In genomic region chr4:97582064-97582415, GRCm38 (mm10) we compare ENCODE assay signal across 14 mouse cellular contexts.
DNase-seq lines count a peak whose midpoint lies in the region; ATAC-seq lines count a peak whose summit lies in the region.
"Had no signal": no experiment of that assay in that cellular context is flagged by ENCODE, and none has a peak within 500 bp of the region (broad histone marks: within the 10 kb centered on the region; RNA-seq: fewer than 3 reads in every experiment).

No protein-coding gene starts in this region.

- H3K27me3 ChIP-seq in midbrain, embryonic 12.5 days, result peaks cover 5% of the 10 kb centered on the region; the same call in 1 of the 2 replicates
- H3K27me3 ChIP-seq in midbrain, embryonic 11.5 days (ENCODE audit: control insufficient read depth, insufficient read depth, low read length), result no peaks in the 10 kb centered on the region
- H3K27me3 ChIP-seq in forebrain, embryonic 14.5 days (replicated peaks; ENCODE audit: control insufficient read depth, insufficient read depth, low read length), result no peaks in the 10 kb centered on the region
- peaks cover 15% of the 10 kb centered on the region; the same call in 1 of the 2 replicates for H3K27me3 ChIP-seq in limb, embryonic 10.5 days (ENCODE audit: low read depth, poor library complexity, severe bottlenecking)
- H3K27me3 ChIP-seq: kidney, embryonic 15.5 days; stomach, embryonic 15.5 days had no signal

- no peaks in the 10 kb centered on the region for H3K9me3 ChIP-seq in midbrain, embryonic 12.5 days
- H3K9me3 ChIP-seq in midbrain, embryonic 11.5 days (ENCODE audit: control insufficient read depth, low read length), result no peaks in the 10 kb centered on the region
- no peaks in the 10 kb centered on the region for H3K9me3 ChIP-seq in forebrain, embryonic 14.5 days (replicated peaks; ENCODE audit: control insufficient read depth, low read length)
- no peaks in the 10 kb centered on the region for H3K9me3 ChIP-seq in limb, embryonic 10.5 days (replicated peaks)
- H3K9me3 ChIP-seq: kidney, embryonic 15.5 days; stomach, embryonic 15.5 days had no signal

- no peak overlapping the region for H3K4me3 ChIP-seq in midbrain, embryonic 12.5 days
- H3K4me3 ChIP-seq in midbrain, embryonic 11.5 days (ENCODE audit: low read depth, low read length), result no peak overlapping the region
- peak overlapping the region; percentile 37 for H3K4me3 ChIP-seq in forebrain, embryonic 14.5 days (ENCODE audit: low read depth, low read length)
- peak overlapping the region; percentile 24; the same call in 1 of the 2 replicates for H3K4me3 ChIP-seq in limb, embryonic 10.5 days
- H3K4me3 ChIP-seq: stomach, embryonic 15.5 days had no signal

- H3K27ac ChIP-seq in midbrain, embryonic 12.5 days (replicated peaks), result peak overlapping the region; percentile 47; the same call in 1 of the 2 replicates
- H3K27ac ChIP-seq in midbrain, embryonic 11.5 days (ENCODE audit: low read depth, low read length), result no peak overlapping the region
- H3K27ac ChIP-seq in forebrain, embryonic 14.5 days (ENCODE audit: low read depth, low read length), result peak overlapping the region; percentile 96
- peak overlapping the region; percentile 25; the same call in 1 of the 2 replicates for H3K27ac ChIP-seq in limb, embryonic 10.5 days
- H3K27ac ChIP-seq: kidney, embryonic 15.5 days; liver, embryonic 14.5 days; stomach, embryonic 15.5 days had no signal

- H3K9ac ChIP-seq in midbrain, embryonic 12.5 days (replicated peaks), result no peak overlapping the region
- no peak overlapping the region for H3K9ac ChIP-seq in midbrain, embryonic 11.5 days (ENCODE audit: low read length)
- peak overlapping the region; percentile 80 for H3K9ac ChIP-seq in forebrain, embryonic 14.5 days (ENCODE audit: low read length)
- H3K9ac ChIP-seq: kidney, embryonic 15.5 days; liver, embryonic 14.5 days; stomach, embryonic 15.5 days had no signal

- H3K4me1 ChIP-seq in midbrain, embryonic 12.5 days, result peaks cover 21% of the 10 kb centered on the region
- H3K4me1 ChIP-seq in midbrain, embryonic 11.5 days (ENCODE audit: control insufficient read depth, insufficient read depth, low read length), result peaks cover 4% of the 10 kb centered on the region; the same call in 1 of the 2 replicates
- peaks cover 36% of the 10 kb centered on the region for H3K4me1 ChIP-seq in forebrain, embryonic 14.5 days (ENCODE audit: control insufficient read depth, insufficient read depth, low read length)
- peaks cover 80% of the 10 kb centered on the region for H3K4me1 ChIP-seq in limb, embryonic 10.5 days
- H3K4me1 ChIP-seq: stomach, embryonic 15.5 days had no signal

- no peaks in the 10 kb centered on the region for H3K36me3 ChIP-seq in midbrain, embryonic 12.5 days
- no peaks in the 10 kb centered on the region for H3K36me3 ChIP-seq in midbrain, embryonic 11.5 days (ENCODE audit: control insufficient read depth, insufficient read depth, low read length)
- H3K36me3 ChIP-seq in forebrain, embryonic 14.5 days (ENCODE audit: control insufficient read depth, insufficient read depth, low read length), result no peaks in the 10 kb centered on the region
- no peaks in the 10 kb centered on the region for H3K36me3 ChIP-seq in limb, embryonic 10.5 days
- H3K36me3 ChIP-seq: kidney, embryonic 15.5 days; stomach, embryonic 15.5 days had no signal

- no peak for ATAC-seq in midbrain, embryonic 12.5 days (ENCODE audit: low FRiP score, low read depth)
- no peak for ATAC-seq in midbrain, embryonic 11.5 days (ENCODE audit: low FRiP score)
- ATAC-seq in forebrain, embryonic 14.5 days, result peak; percentile 52

- DNase-seq in midbrain, embryonic 11.5 days (ENCODE audit: low spot score, missing footprints), result no peak
- no peak for DNase-seq in forebrain, embryonic 14.5 days (ENCODE audit: low spot score)
- no peak for DNase-seq in limb, embryonic 10.5 days (ENCODE audit: low spot score)
- no peak for DNase-seq in adrenal gland, postnatal 10 days
- no peak for DNase-seq in ovary, postnatal 14 days (ENCODE audit: low spot score)
- no peak for DNase-seq in right cerebral cortex, adult 18-20 months
- DNase-seq: heart, adult 18-20 months; lung, postnatal 36 days; right cerebral cortex, postnatal 14 days; thymus, postnatal 36 days had no signal

- peak overlapping the region; percentile 32; the same call in 1 of the 2 replicates for H3K4me2 ChIP-seq in midbrain, embryonic 12.5 days (replicated peaks)
- H3K4me2 ChIP-seq in midbrain, embryonic 11.5 days, result no peak overlapping the region
- peak overlapping the region; percentile 56 for H3K4me2 ChIP-seq in forebrain, embryonic 14.5 days (ENCODE audit: low read length)
- H3K4me2 ChIP-seq: stomach, embryonic 15.5 days had no signal

- WGBS in midbrain, embryonic 12.5 days, result 54% methylated on average over 3 of the region's 3 CpGs
- WGBS in midbrain, embryonic 11.5 days, result 74% methylated on average over 3 of the region's 3 CpGs
- WGBS in forebrain, embryonic 14.5 days, result 22% methylated on average over 3 of the region's 3 CpGs
- 36% methylated on average over 3 of the region's 3 CpGs for WGBS in limb, embryonic 10.5 days

Comparison
In these comparisons a context has a peak if more than half of its experiments do, and no peak if none do; other contexts are left out.
1. H3K4me3 ChIP-seq: peak in forebrain, embryonic 14.5 days (single experiment) and limb, embryonic 10.5 days (single experiment); none in midbrain, embryonic 12.5 days (single experiment) and midbrain, embryonic 11.5 days (single experiment).